Mouse (Mus musculus) hindbrain, embryonic 11.5 days (tissue): ENCODE measurements around the gene Heatr5a. TPM values are rescaled to one million over a fixed set of nuclear protein-coding genes. Genes with fewer than 3 reads are reported as not detected.

Experiments used
- ATAC-seq: fragments of 200-750 bp; cut with Nextera tagmentation; 2 replicates; pipeline ENCODE4 v1.8.0; 2017; ENCODE audit warnings: mild to moderate bottlenecking, moderate TSS enrichment, moderate library complexity; ENCODE audit not compliant: low FRiP score
- DNase-seq: peaks from one replicate; pipeline ENCODE4 v3.0.0-alpha.2; 2015; ENCODE audit warnings: low spot score
- H3K27ac ChIP-seq: fragments of 300-500 bp; sonication (generic); 2 replicates; pipeline ENCODE4 v1.5.1; 2014; ENCODE audit warnings: mild to moderate bottlenecking, low read depth, low read length
- H3K27me3 ChIP-seq: fragments of 300-500 bp; sonication (generic); 2 replicates; pipeline ENCODE4 v1.6.1; 2014; ENCODE audit warnings: mild to moderate bottlenecking, low read length, moderate library complexity, mixed read lengths; ENCODE audit not compliant: control insufficient read depth, insufficient read depth
- H3K36me3 ChIP-seq: fragments of 300-500 bp; sonication (generic); 2 replicates; pipeline ENCODE4 v1.6.1; 2014; ENCODE audit warnings: mild to moderate bottlenecking, low read length, moderate library complexity, mixed read lengths; ENCODE audit not compliant: control insufficient read depth, insufficient read depth
- H3K4me1 ChIP-seq: fragments of 300-500 bp; sonication (generic); replicated peaks from 2 replicates; pipeline ENCODE4 v1.6.1; 2014; ENCODE audit warnings: low read length, mixed read lengths; ENCODE audit not compliant: control insufficient read depth, insufficient read depth
- H3K4me2 ChIP-seq: fragments of 300-500 bp; sonication (generic); replicated peaks from 2 replicates; pipeline ENCODE4 v1.6.1; 2014; ENCODE audit warnings: mild to moderate bottlenecking, low read depth, low read length
- H3K4me3 ChIP-seq: fragments of 300-500 bp; sonication (generic); 2 replicates; pipeline ENCODE4 v1.5.1; 2014; ENCODE audit warnings: low read depth, low read length
- H3K9ac ChIP-seq: fragments of 300-500 bp; sonication (generic); 2 replicates; pipeline ENCODE4 v1.6.1; 2014; ENCODE audit warnings: low read depth, low read length
- H3K9me3 ChIP-seq: fragments of 300-500 bp; sonication (generic); 2 replicates; pipeline ENCODE4 v1.6.1; 2016; ENCODE audit warnings: low read length; ENCODE audit not compliant: control insufficient read depth
- WGBS: fragments of 180-500 bp; shearing (Covaris S2); extraction: QIAGEN DNeasy Blood & Tissue Kit; methylation state at CpG from one replicate; pipeline ENCODE4 v1.1.7; 2014; 5-methylcytosine and 5-hydroxymethylcytosine counted together
- polyA plus RNA-seq: library from polyadenylated mRNA; unstranded; fragments of >200 nt; fragmentation: Nextera tagmentation; extraction: Ambion mirVana; gene quantifications from 2 replicates; pipeline ENCODE4 v1.2.1, GENCODE M21; 2014

Heatr5a gene
- polyA plus RNA-seq, 1 experiment from 2014 or later: 8.8 TPM

DNA sequence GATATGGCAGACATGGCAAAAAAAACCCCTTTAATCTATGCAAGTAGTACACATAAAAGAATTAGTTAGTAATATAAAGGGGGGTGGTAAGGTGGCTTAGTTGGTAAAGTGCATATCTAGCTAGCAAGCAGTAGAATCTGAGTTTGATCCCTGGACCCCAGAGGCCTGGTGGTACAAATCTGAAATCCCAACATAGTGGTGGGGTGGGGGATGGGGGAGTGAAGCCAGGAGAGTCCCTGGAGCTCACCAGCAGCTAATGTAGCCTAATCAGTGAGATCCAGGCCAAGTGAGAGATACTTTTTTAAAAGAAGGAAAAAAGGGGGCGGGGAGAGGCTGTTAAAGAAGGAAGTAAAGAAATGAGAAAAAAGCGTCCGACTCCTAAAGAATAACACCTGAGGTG lies 120.0 kb downstream of the Heatr5a start:
- DNase-seq (no peak), ATAC-seq (no peak)
- H3K9me3 ChIP-seq: no peaks in the 10 kb centered on the region
- no peak overlapping the region for H3K9ac ChIP-seq
- H3K36me3 ChIP-seq: no peaks in the 10 kb centered on the region
- no peaks in the 10 kb centered on the region for H3K4me1 ChIP-seq
- no peak overlapping the region for H3K27ac ChIP-seq
- no peaks in the 10 kb centered on the region for H3K27me3 ChIP-seq
- no peak overlapping the region for H3K4me3 ChIP-seq
- H3K4me2 ChIP-seq: no peak overlapping the region
- WGBS: 89% methylated on average over 3 of the region's 3 CpGs

DNA sequence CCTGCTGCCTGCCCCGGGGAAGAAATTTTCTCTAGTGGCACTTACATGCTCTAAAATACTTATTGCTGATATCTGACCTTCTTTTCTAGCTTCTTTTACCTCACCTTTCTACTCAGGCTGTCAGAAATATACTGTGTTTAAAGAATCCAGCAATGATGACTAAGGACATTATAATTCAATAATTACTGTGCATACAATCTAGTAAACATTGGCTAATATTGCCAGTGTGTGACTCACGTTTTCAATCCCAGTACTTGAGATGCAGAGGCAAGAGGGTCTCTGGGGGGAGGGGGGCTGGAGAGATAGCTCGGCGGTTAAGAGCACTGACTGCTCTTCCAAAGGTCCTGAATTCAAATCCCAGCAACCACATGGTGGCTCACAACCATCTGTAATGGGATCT lies 120.8 kb downstream of the Heatr5a start:
- H3K4me1 ChIP-seq: no peaks in the 10 kb centered on the region
- WGBS: 92% methylated on average over 4 of the region's 4 CpGs
- H3K9ac ChIP-seq: no peak overlapping the region
- H3K9me3 ChIP-seq: no peaks in the 10 kb centered on the region
- ATAC-seq: no peak
- H3K4me2 ChIP-seq: no peak overlapping the region
- DNase-seq: no peak
- H3K36me3 ChIP-seq: no peaks in the 10 kb centered on the region
- no peak overlapping the region for H3K27ac ChIP-seq
- no peaks in the 10 kb centered on the region for H3K27me3 ChIP-seq
- H3K4me3 ChIP-seq: no peak overlapping the region

DNA sequence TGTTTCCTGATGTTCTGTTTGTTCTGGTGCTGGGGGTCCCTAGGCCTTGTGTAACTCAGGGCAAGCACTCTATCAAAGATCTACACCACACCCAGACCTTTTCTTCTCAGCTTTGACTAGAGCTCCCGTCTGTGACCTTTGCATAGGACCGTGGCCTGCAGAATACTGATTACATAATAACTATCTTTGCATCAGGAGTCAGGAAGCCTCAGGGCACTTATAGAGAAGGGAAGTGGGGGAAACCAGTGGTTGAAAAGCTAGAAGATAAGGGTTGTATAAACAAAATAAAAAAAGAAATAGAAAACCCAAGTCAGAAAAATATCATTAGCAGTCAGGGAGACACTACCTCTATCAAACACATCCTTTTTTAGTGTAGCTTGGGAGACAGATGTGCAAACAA lies 121.2 kb downstream of the Heatr5a start:
- no peak overlapping the region for H3K4me2 ChIP-seq
- no peak overlapping the region for H3K4me3 ChIP-seq
- H3K36me3 ChIP-seq: no peaks in the 10 kb centered on the region
- no peaks in the 10 kb centered on the region for H3K4me1 ChIP-seq
- no peak for DNase-seq
- ATAC-seq: no peak
- no peaks in the 10 kb centered on the region for H3K27me3 ChIP-seq
- WGBS: 96% methylated on average over 2 of the region's 2 CpGs
- no peak overlapping the region for H3K9ac ChIP-seq
- H3K9me3 ChIP-seq: no peaks in the 10 kb centered on the region
- H3K27ac ChIP-seq: no peak overlapping the region

DNA sequence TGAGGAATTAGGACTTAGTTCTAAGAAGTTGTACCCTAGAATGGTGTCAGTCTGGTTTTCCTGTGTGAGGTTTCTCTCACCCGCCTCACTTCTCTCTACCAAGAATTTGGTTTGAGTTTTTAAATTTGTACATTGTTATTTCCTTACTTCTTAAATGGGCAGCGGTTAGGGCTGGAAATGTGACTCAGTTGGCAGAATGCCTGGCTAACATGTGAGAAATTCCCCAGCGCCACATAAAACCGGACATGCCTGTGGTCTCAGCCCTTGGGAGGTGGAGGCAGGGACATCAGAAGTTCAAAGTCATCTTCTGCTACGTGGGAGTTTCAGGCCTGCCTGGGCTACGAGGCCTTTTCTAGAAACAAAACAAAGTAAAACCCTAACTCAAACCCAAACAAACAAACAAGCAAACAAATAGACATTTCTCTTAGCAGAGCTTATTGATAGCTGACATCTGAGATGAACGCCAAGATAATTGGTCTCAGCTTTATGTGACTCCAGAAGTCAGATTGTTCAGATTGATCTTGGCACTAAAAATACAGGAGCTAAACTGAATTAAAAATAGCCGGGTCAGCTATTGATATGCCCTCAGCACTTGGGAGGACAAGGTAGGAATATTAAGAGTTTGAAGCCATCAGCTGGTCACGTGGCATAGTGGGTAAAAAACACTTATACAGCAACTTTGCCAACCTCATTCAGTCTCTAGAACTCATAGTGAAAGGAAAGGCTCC lies 123.0 kb downstream of the Heatr5a start:
- WGBS: 88% methylated on average over 9 of the region's 9 CpGs
- no peak overlapping the region for H3K9ac ChIP-seq
- H3K27ac ChIP-seq: no peak overlapping the region
- ATAC-seq: no peak
- no peak for DNase-seq
- no peaks in the 10 kb centered on the region for H3K27me3 ChIP-seq
- no peaks in the 10 kb centered on the region for H3K9me3 ChIP-seq
- no peaks in the 10 kb centered on the region for H3K36me3 ChIP-seq
- H3K4me2 ChIP-seq: no peak overlapping the region
- H3K4me1 ChIP-seq: no peaks in the 10 kb centered on the region
- H3K4me3 ChIP-seq: no peak overlapping the region

DNA sequence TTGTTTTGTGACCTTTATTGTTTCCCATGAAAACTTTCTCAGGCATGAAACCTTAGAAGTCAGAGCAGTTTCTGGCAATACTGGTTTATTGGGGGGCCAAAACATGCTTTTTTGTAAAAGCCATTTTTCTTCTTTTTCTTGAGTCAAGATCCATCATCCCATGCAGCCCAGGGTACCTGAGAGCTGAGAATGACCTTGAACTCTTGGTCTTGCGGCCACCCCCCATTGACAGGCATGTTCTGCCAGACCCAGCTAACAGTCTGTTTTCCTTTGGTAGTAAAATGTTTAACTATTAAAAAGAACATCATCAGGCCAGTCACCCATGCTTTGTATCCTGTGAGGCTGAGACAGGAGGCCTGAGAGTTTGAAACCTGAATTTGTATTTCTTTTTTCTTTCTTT lies 125.9 kb downstream of the Heatr5a start:
- Histone ChIP-seq H3K4me1 (no peaks in the 10 kb centered on the region), H3K4me2 (no peak overlapping the region)

DNA sequence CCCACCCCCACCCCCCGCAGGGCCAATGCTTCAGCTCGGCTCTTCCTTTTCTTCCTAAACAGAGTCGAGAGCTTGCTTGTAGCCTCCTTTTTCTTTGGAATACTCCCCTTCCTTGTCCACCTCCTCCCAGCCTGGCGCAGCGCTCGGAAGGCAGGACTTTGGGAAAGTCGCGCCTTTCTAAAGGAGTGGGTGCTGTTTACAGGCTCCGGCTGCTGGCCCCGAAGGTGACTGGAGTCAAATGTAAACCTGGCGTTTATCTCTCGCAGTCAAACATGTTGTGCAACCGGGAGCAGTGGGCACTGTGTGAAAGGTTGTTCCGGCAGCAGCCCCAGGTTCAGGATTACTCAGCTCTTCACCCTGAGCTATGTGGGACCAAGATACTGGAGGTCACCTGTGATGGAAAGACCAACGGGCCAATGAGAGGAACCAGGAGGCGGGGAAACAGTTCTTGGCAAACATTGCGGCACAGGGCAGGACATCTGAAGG lies 126.3 kb downstream of the Heatr5a start:
- Histone ChIP-seq H3K9me3 (no peaks in the 10 kb centered on the region), H3K4me1 (no peaks in the 10 kb centered on the region), H3K27me3 (no peaks in the 10 kb centered on the region), H3K27ac (0 out of 2 replicates have a peak overlapping the region, but pooled peaks have one; percentile 44), H3K4me3 (peak overlapping the region; percentile 51), H3K36me3 (no peaks in the 10 kb centered on the region), H3K4me2 (peak overlapping the region; percentile 57), H3K9ac (peak overlapping the region; percentile 54)
- WGBS: under 1% methylated on average over 17 of the region's 17 CpGs
- DNase-seq (peak; percentile 92), ATAC-seq (peak; percentile 96)

More for the DNA sequence above, 125.9 kb downstream of the Heatr5a start:
- Histone ChIP-seq H3K4me3 (peak overlapping the region; percentile 51; the same call in 1 of the 2 replicates), H3K36me3 (no peaks in the 10 kb centered on the region), H3K9ac (no peak overlapping the region), H3K27ac (no peak overlapping the region), H3K27me3 (no peaks in the 10 kb centered on the region), H3K9me3 (no peaks in the 10 kb centered on the region)
- 40% methylated on average over 1 of the region's 1 CpGs for WGBS
- ATAC-seq (peak; percentile 49), DNase-seq (no peak)

DNA sequence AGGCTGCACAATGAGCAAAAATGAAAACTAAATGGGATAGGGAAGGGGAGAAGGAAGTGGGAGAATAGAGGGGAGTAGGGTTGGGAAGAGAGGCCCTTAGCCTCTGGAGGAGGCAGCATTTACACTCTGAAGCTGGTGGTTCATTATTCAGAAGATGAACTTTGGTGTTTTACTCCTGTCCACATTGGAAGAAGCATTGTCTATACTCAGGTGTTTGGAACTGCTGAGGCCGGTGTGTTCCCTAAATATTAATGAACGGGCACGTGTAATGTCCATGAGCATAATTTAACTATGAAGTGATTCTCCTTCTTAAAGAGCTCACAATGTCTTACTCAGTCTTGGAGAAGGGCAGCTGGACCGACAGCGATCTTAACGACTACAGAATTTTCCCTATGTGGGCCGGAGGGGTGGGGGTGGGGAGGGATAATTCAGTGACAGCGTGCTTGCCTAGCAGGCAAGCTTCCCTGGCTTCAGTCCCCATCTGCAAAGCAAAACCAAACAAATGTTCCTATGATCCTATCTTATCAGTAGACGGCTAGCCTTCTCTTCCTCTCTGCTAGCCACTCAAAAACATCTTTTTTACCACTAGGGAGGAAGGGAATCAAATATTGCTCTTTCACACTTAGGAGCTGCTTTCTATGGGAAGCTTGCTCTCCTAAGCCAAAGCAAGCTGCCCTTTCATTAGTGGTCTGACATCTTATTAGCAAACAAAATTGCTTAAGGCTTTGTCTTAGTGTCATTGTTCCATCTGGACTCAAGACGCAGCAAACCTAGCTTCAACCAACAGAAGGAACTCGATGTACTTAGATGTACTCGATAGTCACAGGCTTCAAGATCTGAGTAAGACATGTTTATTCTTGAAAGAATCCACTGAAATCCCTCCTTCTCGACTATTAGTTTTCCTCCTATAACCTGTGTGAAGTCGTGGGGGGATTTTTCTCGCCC lies 127.3 kb downstream of the Heatr5a start:
- WGBS: 39% methylated on average over 15 of the region's 15 CpGs
- H3K4me2 ChIP-seq: peak overlapping the region; percentile 57
- H3K36me3 ChIP-seq: no peaks in the 10 kb centered on the region
- no peak for DNase-seq
- no peaks in the 10 kb centered on the region for H3K9me3 ChIP-seq
- no peak overlapping the region for H3K27ac ChIP-seq
- no peak overlapping the region; the same call in 1 of the 2 replicates for H3K4me3 ChIP-seq
- H3K9ac ChIP-seq: peak overlapping the region; percentile 54
- no peaks in the 10 kb centered on the region for H3K4me1 ChIP-seq
- H3K27me3 ChIP-seq: no peaks in the 10 kb centered on the region
- no peak for ATAC-seq

DNA sequence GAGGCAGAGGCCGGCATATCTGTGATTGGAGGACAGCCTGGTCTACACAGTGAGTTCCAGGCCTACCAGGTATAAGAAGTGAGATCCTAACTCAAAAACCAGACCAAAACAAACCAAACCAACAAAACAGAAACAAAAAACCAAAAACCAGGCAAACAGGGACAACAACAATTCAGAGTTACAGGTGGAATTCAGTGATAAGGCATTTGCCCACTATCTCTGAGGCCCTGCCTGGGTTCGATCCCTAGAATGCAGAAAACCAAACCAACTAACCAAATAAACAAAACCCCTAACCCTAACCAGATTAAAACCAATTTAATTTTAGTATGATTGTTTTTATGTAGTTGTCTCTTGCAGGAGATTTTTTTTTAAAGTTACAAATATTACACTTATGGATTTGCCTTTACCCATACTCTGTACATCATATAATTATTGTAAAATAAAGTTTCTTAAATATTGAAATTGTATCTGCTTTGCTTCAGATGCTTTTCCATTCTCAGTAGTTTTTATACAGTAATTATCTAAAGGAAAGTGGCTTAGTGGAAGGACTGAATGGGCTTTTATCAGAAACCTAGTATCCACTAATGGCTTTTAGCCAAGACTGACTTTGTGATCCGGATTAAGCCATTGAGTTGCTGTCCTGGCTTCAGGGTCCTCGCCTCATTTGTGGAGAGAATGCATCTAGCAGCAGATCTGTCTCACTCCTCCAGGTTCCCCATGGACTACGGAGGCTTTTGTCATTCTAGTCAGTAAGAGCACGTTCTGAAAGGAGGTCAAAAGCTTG lies 128.8 kb downstream of the Heatr5a start:
- Histone ChIP-seq H3K4me3 (no peak overlapping the region), H3K9me3 (no peaks in the 10 kb centered on the region), H3K9ac (no peak overlapping the region), H3K36me3 (no peaks in the 10 kb centered on the region), H3K27me3 (no peaks in the 10 kb centered on the region), H3K4me2 (no peak overlapping the region), H3K4me1 (no peaks in the 10 kb centered on the region), H3K27ac (no peak overlapping the region)
- WGBS: 62% methylated on average over 6 of the region's 6 CpGs
- DNase-seq: no peak
- no peak for ATAC-seq
